Mouse (Mus musculus): Measurements from ENCODE around the gene Smyd3.

DNA sequence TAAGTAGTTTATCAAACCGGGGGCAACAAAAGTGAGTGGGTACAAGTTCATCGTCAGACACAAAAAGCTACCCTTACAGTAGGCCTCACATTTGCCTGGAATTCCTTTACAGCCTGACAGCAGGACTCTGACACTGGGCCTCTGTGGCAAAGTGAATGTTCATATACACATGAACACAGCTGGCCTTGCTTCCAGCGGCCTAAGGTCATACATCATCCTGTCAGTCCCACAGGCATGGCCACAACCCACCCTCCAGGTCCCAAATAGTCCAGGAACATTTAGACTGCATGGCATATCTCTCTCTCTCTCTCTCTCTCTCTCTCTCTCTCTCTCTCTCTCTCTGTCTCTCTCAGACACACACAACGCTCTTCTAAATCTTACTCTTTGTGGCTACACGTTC is 208.4 kb downstream of the Smyd3 start:
- TF ChIP-seq CTCF (IDR thresholded peaks at IDR 0.05; ENCODE audit: control insufficient read depth, insufficient read depth, insufficient replicate concordance, low read depth, low read length) (no peak), POLR2A (IDR thresholded peaks at IDR 0.05; ENCODE audit: control insufficient read depth, low read depth, low read length) (no peak)

Measured in testis, adult 2 months (tissue).